Mouse (Mus musculus) brain, embryonic 14.5 days (tissue): ENCODE results near the gene Ebpl.

Source experiments
- CTCF ChIP-seq: fragments of 200-500 bp; IDR thresholded peaks from 2 replicates; pipeline ENCODE4 v1.5.1; 2012; ENCODE audit warnings: inconsistent platforms, mild to moderate bottlenecking, moderate library complexity, borderline replicate concordance; ENCODE audit not compliant: insufficient read depth, insufficient read length; ENCODE audit errors: extremely low read depth
- POLR2A ChIP-seq: fragments of 200-500 bp; IDR thresholded peaks from 2 replicates; pipeline ENCODE4 v1.6.1; 2012; ENCODE audit warnings: mild to moderate bottlenecking, inconsistent platforms, borderline replicate concordance; ENCODE audit not compliant: poor library complexity, insufficient read depth, insufficient read length, severe bottlenecking; ENCODE audit errors: extremely low read depth

DNA sequence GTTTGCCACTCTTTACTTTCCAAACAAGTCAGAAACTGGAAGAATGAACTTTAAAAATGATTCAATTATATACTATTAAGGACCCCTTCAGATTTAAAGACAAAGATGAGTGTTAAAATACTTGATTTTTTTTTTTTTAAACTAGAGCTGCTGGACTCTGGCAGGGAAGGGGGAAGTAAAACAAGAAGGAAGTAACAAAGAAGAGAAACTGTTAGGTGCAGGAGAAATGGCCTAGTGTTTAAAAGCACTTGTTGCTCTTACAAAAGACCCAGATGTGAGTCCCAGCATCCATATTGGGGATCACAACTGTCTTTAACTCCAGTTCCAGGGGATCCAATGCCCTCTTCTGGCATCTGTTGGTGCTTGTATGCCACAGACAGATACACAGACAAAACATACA is 45.5 kb upstream of the Ebpl start:
- TF ChIP-seq CTCF = no peak
- no peak for TF ChIP-seq POLR2A
